Mouse (Mus musculus): ENCODE measurements around the gene Zfhx3.
"Not testable (repeated sequence)": the region's sequence is repeated elsewhere in the genome, so short reads cannot be mapped to it uniquely, and the experiment has no call there.

The Zfhx3 gene

DNA sequence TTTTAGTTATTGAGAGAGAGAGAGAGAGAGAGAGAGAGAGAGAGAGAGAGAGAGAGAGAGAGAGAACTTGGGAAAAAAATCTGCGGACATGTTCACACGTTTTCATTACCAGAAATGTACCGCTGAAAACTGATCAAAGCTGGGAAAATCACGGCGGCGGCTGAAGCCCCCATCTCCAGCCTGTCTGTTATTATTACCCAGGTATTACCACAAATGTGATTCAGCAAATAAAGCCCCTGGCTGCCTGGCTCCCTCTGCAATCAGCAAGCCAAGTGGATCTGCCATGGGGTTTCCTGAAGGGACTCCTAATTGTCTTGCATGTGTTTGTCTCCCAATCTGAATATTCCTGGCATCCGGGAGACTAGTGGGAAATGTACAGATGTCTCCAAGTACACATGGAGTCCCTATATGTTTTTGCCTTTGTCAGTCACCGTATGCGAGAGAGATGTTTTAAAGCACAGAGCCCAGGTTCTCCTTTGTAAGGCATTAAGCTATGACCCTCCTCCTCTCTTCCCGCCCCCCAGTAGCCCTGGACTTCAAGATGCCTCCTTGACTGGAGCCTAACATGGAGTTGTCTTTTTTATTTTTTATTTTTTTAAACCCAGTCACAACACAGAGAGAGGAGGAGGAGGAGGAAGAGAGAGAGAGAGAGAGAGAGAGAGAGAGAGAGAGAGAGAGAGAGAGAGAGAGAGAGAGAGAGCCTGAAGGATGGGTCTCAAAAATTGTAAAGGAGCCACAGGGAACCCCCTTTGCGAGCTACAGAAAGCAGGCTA is at the start of gene Zfhx3:
Zfhx3 (plus strand) TSS at position 723 of the 773 bp plus-strand sequence.
- no peak for DNase-seq (ENCODE audit: low spot score in 2 of 2)

DNA sequence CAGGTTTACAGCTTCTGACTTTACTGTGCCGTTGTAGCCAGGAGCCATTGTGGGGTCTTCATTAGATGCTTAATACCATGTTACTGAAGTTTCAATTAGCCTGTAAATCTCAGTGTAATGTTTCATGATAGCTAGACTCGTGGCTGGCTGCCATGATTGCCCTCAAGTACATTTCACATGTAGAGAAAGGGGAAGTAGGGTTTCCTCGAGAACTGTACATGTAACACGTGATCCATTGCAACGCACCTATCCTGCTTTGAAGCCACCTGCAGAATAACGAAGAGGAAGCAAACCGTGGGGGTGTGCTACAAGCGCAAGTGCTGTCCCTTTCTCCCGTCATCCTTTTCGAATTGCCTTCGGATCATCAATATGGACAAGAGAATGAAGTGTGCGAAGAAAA is 23.5 kb upstream of the Zfhx3 start:
- no peak for DNase-seq (ENCODE audit: low spot score in 2 of 2)

DNA sequence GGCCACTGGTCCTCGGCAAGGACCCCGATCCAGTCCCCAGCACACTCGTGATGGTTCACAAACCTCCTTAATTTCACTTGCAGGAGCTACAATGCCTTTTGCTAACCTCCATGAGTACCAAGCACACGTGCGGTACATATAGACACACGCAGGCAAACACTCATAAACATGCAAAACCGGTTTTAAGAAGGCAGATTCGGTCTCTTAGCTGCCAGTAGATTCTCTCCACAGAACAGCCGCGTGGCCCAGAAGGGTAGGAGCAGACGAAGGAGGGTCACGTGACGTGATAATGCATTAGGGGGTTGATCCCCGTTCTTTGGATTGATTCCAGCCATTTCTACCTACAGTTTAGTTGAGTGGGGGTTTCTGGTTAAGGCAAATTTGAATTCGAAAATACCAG is 16.3 kb upstream of the Zfhx3 start:
- no peak for DNase-seq (ENCODE audit: low spot score in 2 of 2)

DNA sequence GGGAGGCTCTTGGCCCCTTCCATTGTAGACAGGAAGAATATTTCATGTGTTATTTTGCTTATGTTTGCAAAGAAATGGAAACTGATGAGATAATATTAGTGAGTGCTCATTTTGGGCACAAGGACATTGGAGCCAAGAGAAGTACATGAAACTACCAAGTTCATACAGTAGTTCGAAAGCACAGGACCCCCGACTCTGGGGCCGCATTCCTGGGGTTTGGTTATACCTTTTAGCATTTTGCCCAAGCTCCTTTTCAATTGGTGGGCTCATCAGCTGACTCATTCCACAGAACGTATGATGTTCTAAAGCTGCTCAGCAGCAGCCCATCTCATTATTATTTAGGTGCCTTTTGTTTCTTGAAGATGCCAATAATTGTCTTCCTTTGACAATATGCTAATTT is 5.7 kb upstream of the Zfhx3 start:
- no peak for DNase-seq (ENCODE audit: low spot score in 2 of 2)

DNA sequence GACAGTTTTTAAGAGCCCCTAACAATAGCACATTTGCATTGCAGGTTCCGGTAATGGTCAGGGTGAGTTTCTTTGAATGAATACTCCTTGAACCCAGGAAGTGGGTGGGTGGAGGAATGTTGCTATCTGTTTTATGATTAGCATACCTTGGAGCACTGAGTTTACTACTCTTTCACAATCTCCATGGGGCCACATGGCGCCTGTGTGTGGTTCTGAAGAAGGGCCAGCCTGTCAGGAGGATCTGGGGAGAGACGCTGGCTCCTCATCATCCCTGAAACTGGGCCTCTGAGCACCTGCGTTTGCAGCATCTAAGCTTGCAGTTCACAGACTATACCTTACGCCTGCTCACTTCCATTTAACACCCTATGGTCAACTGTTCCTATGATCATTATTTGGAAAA is 4.2 kb upstream of the Zfhx3 start:
- not testable (repeated sequence) for DNase-seq (ENCODE audit: low spot score in 2 of 2)

DNA sequence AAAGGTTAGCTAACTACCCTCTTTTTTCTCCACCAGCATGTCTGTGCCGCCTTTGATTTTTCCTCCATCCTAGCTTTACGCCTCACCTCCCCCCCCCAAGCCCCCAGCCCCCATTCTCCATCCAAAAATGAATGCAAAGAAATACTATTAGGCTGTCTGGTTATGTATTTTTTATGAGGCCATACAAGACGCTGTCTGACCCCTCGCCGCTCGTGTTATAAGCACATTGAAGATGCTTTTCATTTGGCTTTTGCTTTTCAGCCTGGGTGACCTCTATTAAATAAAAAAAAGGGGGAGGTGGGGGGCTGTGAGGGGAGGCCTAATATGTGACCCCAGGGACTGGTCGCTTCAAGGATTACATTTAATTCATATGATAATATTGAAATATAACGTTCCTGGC is 2.3 kb upstream of the Zfhx3 start:
- DNase-seq (ENCODE audit: low spot score in 2 of 2), result no peak

DNA sequence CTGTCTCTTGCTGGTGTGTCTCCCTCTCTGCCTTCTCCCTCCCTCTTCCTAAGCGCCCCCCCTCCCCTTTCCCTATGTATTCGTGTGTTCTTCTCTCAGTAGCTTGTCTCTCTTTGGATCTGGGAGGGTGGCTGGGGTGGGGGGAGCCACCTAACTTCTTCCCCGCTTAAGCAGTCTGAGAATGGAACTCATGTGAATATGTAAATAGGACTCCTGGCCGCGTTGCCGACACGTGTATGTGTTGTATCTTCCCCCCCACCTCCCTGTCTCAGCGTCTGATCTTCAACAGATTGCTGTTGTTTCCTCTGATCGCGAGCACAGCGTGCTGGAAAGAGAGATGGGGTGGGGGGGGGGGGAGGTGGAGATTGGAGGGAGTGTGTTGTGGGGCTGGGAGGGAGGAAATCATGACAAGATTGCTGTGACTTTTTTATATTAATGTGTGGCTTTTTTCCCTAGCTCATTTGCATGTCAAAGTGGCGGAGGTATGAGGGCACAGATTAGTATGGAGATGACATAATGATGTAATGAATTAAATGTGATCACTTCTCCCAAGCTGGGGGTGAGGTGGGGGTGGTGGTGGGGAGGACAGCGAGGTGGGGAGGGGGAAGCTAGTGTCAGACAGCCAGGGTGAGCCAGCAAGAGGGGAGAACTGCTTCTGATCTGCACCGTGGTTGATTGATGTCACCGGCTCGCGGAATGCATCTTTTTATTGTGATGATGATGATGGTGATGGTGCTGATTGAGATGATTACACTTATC is 487 bp downstream of the Zfhx3 start:
- DNase-seq (ENCODE audit: low spot score in 2 of 2), result no peak

DNA sequence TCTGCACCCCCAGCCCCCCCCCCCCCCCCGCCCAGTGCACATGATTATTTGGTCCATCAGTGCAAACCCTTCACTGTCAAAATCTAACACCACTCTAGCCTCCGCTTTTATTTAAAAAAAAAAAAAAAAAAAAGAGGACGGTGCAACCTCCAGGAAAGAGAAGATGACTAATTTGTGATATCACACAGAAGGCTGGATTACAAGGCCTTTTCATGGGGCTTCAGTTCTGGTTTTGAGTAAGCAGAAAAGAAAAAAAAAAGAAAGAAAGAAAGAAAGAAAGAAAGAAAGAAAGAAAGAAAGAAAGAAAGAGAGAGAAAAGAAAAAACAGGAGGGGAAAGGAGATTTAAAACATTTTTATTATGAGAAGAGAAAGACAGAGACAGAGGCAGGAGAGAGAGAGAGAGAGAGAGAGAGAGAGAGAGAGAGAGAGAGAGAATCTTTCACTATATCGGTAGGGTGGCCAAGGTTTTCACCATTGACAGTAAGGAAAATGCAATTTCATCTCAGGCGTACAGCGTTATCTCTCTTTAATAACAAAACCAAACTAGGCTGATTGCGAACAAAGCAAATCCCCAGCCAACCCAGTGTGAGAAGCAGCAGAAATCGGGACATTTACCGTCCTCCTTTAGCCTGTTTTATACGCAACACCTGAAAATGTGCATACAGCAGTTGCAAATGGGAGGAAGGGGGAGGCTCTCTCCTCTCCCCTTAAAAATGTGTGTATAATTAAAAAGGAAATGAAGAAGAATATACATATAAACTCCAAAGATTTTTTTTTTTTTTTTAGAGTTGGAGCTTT is 1.3 kb downstream of the Zfhx3 start:
- DNase-seq (ENCODE audit: low spot score in 2 of 2), result no peak

DNA sequence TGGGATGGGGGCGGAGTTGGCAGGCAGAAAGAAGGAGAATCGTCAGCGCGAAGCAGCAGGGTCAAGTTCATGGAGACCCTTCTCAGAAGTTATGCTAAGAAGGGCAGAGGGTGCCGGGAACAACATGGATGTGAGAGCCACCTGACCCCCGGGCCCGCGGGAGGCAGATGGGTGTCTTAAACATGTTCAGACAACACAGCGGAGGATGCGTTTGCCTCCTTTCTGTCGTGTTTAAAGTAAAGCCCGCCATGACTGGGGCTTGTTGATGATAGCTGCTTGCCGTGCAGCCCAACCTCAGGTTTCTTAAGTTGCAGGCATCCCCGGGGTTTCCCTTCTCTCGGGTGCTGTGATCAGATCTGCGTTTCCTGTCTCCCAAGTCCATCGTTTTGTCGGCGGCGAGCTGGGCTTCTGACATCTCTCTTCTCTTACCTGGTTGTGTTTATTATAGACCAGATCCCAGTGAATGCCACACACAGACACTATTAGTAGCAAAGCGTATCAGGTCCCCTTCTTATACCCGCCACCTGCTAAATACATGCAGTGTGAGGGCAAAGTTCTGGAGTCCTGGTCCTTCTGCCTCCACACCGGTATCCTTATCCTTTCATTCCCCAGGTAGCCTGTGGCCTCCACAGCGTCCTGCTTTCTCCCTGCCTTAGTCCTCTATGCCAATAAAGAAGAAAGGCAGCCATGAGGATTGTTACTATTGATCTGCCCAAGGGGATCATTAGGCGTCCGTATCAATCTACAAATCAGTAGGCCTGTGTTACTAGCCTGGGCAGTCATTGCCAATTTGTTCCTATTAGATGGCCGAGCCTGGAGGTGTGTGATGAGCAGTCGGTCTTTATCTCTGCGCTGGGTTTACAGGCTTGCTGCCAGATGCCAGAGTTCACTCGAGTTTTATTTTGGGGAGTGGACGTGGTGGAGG is 2.5 kb downstream of the Zfhx3 start:
- no peak for DNase-seq (ENCODE audit: low spot score in 2 of 2)

DNA sequence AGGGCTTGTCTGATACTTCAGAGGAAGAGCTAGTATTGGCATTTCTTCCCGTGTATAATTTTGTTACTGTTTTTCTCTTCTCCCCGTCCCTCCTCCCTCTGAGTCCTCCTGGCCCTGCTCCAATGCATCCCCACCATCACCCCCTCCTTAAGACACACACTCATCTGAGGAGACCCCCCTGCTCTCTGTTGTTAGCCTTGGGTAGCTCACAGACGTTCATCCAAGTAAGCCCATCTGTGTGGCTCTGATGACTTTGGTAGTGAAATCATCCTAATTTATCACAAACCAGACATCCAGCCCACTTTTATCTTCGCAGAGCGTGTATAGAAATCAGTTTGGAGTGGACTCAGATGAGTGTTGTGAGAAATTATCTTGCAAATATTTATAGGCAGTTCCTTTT is 4.4 kb downstream of the Zfhx3 start:
- no peak for DNase-seq (ENCODE audit: low spot score in 2 of 2)

DNA sequence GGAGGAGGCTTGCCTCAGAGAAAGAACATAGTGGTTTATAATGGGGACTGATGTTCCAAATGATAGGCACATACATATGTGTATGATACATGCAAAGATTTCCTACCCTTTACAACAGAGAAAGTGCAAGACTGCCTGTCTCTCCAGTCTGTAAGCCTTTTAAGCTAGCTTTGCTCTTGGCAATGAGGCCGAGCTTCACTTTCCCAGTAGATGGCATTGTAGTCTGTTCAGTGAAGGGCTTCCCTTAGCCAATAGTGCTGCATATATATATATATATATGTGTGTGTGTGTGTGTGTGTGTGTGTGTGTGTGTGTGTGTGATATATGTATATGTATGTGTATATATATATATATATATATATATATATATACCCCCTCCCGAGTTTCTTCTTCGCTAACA is 13.4 kb downstream of the Zfhx3 start:
- no peak for DNase-seq (ENCODE audit: low spot score in 2 of 2)

DNA sequence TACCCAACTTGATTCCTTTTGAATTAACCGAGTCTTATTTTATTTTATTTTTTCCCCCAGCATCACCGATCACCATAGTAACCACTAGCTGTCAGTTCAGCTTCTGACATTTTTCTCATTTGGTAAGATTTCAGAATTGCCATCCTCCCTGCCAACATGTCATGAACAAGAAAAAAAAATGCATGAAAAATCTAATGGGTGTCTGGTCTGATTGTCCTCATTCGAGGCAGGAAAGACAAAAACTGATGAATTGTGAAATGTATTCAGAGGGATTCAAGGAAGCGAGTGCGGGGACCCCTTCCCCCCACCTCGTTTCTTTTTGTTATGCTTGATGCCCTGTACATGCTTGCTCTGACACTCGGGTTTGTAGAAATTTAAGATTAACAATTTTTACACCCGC is 15.1 kb downstream of the Zfhx3 start:
- no peak for DNase-seq (ENCODE audit: low spot score in 2 of 2)

DNA sequence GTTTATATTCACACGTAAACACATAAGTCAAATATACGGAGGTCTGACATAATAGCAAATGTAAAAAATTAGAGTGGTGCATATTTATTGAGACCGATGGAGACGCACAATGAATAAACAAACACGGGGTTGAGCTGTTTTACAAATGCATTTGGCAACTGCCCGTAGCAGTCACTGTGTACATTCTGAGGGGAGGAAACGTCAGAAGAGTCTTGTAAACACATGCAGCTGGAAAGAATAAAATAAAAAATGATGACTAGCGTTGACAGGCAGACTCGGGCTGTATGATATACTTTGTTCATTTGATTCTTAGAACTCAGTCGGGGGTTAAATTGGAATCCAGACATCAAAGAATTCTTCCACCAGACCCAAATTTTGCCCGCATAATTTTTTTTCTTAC is 18.0 kb downstream of the Zfhx3 start:
- no peak for DNase-seq (ENCODE audit: low spot score in 2 of 2)

DNA sequence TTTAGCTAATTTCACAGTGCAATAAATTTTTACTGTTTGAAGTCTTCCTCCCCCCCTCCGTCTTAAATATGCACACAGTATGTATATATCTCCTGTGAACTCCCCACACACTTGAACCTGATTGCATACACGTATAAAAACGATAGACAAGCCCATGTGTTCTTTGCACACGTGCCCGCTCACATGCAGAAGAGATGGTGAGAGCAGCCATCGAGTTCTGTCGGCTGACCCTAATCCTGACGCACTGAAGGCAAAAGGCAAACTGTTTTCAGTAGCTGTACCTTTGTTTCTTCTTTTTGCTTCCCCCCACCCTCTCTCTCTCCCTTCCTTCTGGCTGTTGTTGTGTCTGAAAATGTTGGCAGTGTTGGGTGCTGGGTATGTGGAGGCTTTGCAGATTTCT is 18.4 kb downstream of the Zfhx3 start:
- no peak for DNase-seq (ENCODE audit: low spot score in 2 of 2)

DNA sequence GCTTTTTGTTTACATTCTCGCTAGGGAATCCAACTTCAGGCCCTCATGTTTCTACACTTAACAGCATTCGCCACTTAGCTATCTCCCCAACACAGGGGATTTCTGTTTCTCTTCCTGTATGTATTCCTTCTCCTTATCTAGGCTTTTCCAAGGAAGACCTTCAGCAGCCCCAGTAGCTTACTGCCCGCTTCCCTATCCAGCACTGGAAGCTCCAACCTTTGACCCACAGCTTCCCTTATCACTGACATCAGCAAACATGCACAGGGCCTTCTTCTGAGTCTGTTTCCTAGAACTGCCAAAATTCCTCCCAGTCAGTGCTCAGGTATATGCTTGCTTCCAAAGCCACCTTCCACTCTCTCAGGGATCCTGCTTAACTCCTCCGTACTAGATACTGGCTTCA is 29.8 kb downstream of the Zfhx3 start:
- DNase-seq (ENCODE audit: low spot score in 2 of 2), result no peak

DNA sequence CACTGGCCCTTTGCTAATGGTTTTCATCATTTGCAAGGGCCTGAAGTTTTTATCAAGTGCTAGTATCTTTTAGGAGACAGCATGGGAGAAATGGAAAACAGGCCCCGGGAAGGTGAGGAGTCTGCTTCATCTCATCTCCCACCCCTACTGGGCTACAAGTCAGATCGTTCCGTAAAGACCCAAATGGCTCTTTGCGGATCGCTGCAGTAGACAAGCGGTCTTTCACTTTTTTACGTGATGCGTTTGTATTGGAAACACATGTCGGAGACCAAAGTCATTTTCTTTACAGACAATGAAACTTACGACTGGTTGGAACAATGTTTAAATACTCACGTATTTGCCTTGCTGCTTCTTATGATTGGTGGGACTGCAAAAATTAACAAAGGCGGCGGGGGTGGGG is 32.0 kb downstream of the Zfhx3 start:
- no peak for DNase-seq (ENCODE audit: low spot score in 2 of 2)

DNA sequence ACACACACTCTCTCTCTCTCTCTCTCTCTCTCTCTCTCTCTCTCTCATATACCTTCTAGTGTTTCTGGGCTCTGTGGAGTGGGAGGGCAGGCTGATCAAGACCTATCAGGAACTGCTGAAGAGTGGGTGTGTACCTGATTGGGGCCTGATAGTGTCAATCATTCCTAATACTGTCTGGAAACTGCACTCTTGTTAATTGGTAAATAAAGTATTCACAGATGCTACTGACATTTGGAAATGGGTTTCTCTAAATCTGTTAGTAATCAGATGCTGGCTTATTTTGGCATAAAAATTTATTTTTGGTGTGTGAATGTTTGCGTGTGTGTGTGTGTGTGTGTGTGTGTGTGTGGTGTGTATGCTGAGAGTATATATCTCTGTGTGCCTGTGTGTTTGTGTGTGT is 35.8 kb downstream of the Zfhx3 start:
- no peak for DNase-seq (ENCODE audit: low spot score in 2 of 2)

DNA sequence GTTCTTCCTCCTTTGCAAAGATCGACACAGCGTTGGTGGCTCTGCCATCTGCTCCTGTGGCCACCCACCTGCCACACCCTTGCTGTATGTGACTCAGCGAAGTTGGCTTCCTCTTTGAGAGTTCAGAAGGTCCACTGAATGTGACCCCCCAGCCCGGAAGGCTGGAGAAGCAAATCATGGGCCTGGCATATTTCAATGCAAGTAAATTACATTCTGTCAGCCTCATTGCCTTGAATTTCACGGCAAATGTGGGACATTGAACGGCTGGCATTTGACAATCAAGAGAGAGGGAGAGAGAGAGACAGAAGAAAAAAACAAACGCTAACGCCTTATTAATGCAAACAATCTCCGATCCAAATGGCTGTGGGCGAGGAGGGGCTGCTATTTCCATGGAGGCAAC is 38.2 kb downstream of the Zfhx3 start:
- DNase-seq (ENCODE audit: low spot score in 2 of 2), result no peak

DNA sequence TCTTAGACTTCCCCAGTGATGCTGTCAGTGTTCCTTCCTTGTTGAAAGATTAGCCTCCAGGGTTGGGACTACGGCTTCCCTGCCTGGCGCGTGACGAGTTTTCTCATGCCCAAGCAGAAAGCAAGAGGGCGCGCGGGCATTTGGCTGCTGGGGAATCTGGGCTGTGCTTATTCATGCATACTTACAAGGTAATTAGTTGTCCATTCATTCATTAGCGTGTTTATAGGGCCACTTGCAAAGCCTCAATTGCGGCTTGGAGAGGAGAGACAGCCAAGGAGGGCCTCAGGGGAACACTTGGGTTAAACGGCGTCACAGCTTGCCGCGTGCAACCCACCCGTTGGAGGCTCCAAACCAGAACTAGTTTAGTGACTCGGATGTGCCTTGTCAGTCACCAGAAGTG is 44.2 kb downstream of the Zfhx3 start:
- DNase-seq (ENCODE audit: low spot score in 2 of 2), result no peak

DNA sequence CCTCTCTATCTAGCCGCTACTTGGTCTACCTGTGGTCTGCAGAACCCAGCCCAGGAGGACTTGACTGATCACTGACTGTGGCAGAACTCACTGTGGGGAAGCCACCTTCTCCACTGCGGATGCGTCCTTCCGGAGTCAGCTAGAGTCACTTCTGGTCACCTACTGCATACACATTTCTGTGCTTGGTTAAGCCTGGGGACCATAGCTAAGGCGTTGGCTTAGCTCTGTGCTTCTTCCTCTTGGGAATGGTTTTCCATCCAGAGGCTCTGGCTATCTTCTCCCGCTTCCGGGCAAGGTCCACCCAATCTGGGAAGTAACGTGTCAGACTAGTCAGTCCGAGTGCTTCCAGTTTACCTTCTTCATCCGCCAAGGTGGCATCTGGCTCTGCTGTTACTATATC is 56.4 kb downstream of the Zfhx3 start:
- no peak for DNase-seq (ENCODE audit: low spot score in 2 of 2)

DNA sequence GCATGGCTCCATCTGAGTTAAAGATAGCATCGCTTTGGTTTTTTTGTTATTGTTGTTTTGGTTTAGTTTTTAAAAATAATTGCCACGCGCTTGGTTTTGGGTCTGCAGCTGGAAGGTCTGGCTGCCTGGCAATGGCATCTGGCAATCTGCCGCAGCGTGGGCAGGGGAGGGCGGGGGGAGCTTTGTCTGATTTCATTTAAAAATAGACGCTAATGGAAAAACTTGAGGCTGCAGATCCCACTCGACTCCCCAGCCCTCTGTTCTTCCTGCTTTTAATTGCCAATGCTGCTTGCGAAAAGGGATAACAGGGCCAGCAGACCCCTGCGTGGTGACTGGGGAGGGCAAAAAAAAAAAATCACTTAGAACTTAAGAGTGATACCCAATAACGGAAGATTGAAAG is 69.1 kb downstream of the Zfhx3 start:
- no peak for DNase-seq (ENCODE audit: low spot score in 2 of 2)

DNA sequence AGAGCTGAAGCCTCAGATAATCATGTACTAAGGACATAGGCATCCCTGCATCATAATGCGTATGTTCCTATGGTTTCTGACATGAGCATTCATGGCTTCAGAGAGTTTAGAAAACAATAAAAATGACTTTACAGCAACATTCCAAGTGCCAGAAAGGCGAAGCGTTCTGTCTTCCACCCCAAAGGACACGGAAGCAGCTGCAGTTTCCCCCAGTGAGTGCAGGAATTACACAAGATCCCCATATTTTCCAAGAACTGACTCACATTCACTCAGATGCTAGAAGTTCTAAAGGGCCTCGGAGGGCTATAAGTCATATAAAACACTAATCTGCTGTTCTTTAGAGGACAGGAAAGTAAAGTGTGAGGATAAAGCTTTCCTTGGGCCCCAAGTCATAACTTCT is 75.3 kb downstream of the Zfhx3 start:
- DNase-seq (ENCODE audit: low spot score in 2 of 2), result no peak
